In genomic region chr8:125187044-125187443, GRCm38 (mm10) we compare ENCODE assay signal across 10 mouse cellular contexts.
DNase-seq lines count a peak whose midpoint lies in the region; ATAC-seq and TF ChIP-seq lines count a peak whose summit lies in the region.
"Had no signal": no experiment of that assay in that cellular context is flagged by ENCODE, and none has a peak within 500 bp of the region (broad histone marks: within the 10 kb centered on the region; RNA-seq: fewer than 3 reads in every experiment).

No protein-coding gene starts in this region.

- peaks cover 34% of the 10 kb centered on the region for H3K4me1 ChIP-seq in heart, embryonic 12.5 days (replicated peaks)
- H3K4me1 ChIP-seq in lung, embryonic 15.5 days, result peaks cover 7% of the 10 kb centered on the region
- 0 out of 2 replicates have a peak, but pooled peaks cover 2% of the 10 kb centered on the region for H3K4me1 ChIP-seq in lung, adult 2 months (ENCODE audit: control insufficient read depth, insufficient read depth, low read length)
- H3K4me1 ChIP-seq in embryonic facial prominence, embryonic 12.5 days, result peaks cover 11% of the 10 kb centered on the region

- peak overlapping the region; percentile 34 for H3K4me3 ChIP-seq in heart, embryonic 12.5 days
- no peak overlapping the region for H3K4me3 ChIP-seq in lung, embryonic 15.5 days
- H3K4me3 ChIP-seq in lung, adult 2 months (replicated peaks; ENCODE audit: extremely low read depth, low read depth, low read length), result no peak overlapping the region
- no peak overlapping the region for H3K4me3 ChIP-seq in embryonic facial prominence, embryonic 12.5 days
- H3K4me3 ChIP-seq: hindbrain, embryonic 13.5 days had no signal

- no peak for TF ChIP-seq CTCF in lung, adult 2 months (IDR thresholded peaks at IDR 0.05; ENCODE audit: insufficient read depth, low read length)

- intact Hi-C loops in heart, postnatal 36 days (cut with DNase I), result no loop called here

- peak overlapping the region; percentile 65 for H3K4me2 ChIP-seq in heart, embryonic 12.5 days
- peak overlapping the region; percentile 36 for H3K4me2 ChIP-seq in lung, embryonic 15.5 days
- peak overlapping the region; percentile 18 for H3K4me2 ChIP-seq in embryonic facial prominence, embryonic 12.5 days (replicated peaks)
- H3K4me2 ChIP-seq: hindbrain, embryonic 13.5 days had no signal

- TF ChIP-seq POLR2A in lung, adult 2 months (IDR thresholded peaks at IDR 0.05; ENCODE audit: borderline replicate concordance, extremely low read depth, low read depth, low read length), result no peak

- WGBS in heart, embryonic 12.5 days, result 13% methylated on average over 10 of the region's 10 CpGs
- WGBS in lung, embryonic 15.5 days, result 18% methylated on average over 10 of the region's 10 CpGs
- WGBS in lung, adult 2 months, result 42% methylated on average over 10 of the region's 10 CpGs
- 24% methylated on average over 10 of the region's 10 CpGs for WGBS in embryonic facial prominence, embryonic 12.5 days

- H3K9me3 ChIP-seq in heart, embryonic 12.5 days (replicated peaks), result 0 out of 2 replicates have a peak, but pooled peaks cover 2% of the 10 kb centered on the region
- no peaks in the 10 kb centered on the region for H3K9me3 ChIP-seq in lung, embryonic 15.5 days
- no peaks in the 10 kb centered on the region for H3K9me3 ChIP-seq in embryonic facial prominence, embryonic 12.5 days
- H3K9me3 ChIP-seq: hindbrain, embryonic 13.5 days had no signal

- peak overlapping the region; percentile 56 for H3K9ac ChIP-seq in heart, embryonic 12.5 days
- no peak overlapping the region for H3K9ac ChIP-seq in lung, embryonic 15.5 days
- no peak overlapping the region for H3K9ac ChIP-seq in embryonic facial prominence, embryonic 12.5 days
- H3K9ac ChIP-seq: hindbrain, embryonic 13.5 days had no signal

- ATAC-seq in heart, embryonic 12.5 days (ENCODE audit: insufficient number of reproducible peaks, low FRiP score), result no peak
- no peak for ATAC-seq in lung, embryonic 15.5 days (ENCODE audit: borderline replicate concordance, extremely low read depth, low FRiP score, low TSS enrichment)
- no peak for ATAC-seq in embryonic facial prominence, embryonic 12.5 days (ENCODE audit: insufficient number of reproducible peaks, insufficient read depth, low FRiP score, low TSS enrichment)
- peak; percentile 49 for ATAC-seq in megakaryocyte progenitor cell, adult 5-6 weeks (replicated peaks; ENCODE audit: poor library complexity)
- no peak for ATAC-seq in CD4-positive, CD25-positive, alpha-beta regulatory T cell, adult 4 months

- no peak overlapping the region for H3K27ac ChIP-seq in heart, embryonic 12.5 days (ENCODE audit: poor library complexity, severe bottlenecking)
- H3K27ac ChIP-seq in lung, embryonic 15.5 days, result no peak overlapping the region
- H3K27ac ChIP-seq in embryonic facial prominence, embryonic 12.5 days, result no peak overlapping the region
- H3K27ac ChIP-seq: hindbrain, embryonic 13.5 days had no signal

- H3K36me3 ChIP-seq in heart, embryonic 12.5 days, result no peaks in the 10 kb centered on the region
- H3K36me3 ChIP-seq in lung, embryonic 15.5 days, result no peaks in the 10 kb centered on the region
- H3K36me3 ChIP-seq in embryonic facial prominence, embryonic 12.5 days, result no peaks in the 10 kb centered on the region
- H3K36me3 ChIP-seq: hindbrain, embryonic 13.5 days had no signal

- H3K27me3 ChIP-seq in heart, embryonic 12.5 days (replicated peaks), result no peaks in the 10 kb centered on the region
- H3K27me3 ChIP-seq in lung, embryonic 15.5 days, result no peaks in the 10 kb centered on the region
- peaks cover 17% of the 10 kb centered on the region for H3K27me3 ChIP-seq in embryonic facial prominence, embryonic 12.5 days

- no peak for DNase-seq in heart, postnatal 36 days
- no peak for DNase-seq in lung, adult 2 months
- DNase-seq: adrenal gland, postnatal 10 days; thymus, adult 18-20 months had no signal
